Mouse (Mus musculus): ENCODE results near the gene Chad. TPM values are rescaled to one million over a fixed set of nuclear protein-coding genes. Genes with fewer than 3 reads are reported as not detected.

Gene Chad
- polyA plus RNA-seq (2015; fragmentation: Nextera tagmentation; extraction: Ambion mirVana), result 0.12 TPM in 1 of 2 replicates, not detected in the other

DNA sequence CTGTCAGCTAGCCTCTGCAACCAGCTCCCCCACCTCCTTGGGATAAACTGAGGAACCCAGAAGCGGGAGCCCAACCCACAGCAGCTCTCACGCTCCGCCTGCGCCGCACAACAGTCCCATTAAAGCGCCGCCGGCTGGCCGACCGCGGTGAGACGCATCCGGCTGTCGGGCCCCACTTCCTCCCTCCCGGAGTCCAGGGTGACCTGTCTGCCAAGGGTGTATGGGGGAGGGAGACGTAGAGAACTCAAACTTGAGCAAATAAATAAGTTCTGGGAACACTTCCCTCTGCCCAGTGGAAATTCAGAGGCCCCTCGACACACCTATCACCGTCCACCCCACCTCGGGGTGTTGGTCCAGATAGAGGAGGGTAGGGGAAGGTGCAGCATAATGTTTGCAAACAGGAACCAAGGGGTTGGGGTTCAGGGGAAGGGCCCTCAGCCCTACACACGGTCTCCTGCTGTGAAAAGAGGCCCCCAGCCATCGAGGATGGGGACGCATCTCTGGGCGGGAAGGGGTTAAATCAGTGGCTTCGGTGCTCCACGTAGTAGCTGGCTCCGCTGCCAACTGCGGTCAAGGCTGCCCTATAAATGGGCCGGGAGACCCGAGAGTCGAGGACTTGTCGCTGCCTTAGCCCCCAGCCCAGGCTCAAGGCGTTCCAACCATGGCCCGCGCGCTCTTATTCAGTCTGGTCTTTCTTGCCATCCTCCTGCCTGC lies at the start of gene Chad:
Gene Chad, plus strand, starts transcription at position 611 of the 714 bp plus-strand sequence.
- 3% methylated on average over 35 of the region's 35 CpGs for WGBS

GRCm38 (mm10) chr11:94521219-94521843 lies 43.5 kb upstream of the Chad start, which contains the start of gene Mycbpap:
TSS of gene Mycbpap (minus strand) at chr11:94521742.
- WGBS, result under 1% methylated on average over 42 of the region's 42 CpGs
- no peak within 1 kb of the TSS for H3K27ac ChIP-seq
- H3K4me1 ChIP-seq (replicated peaks), result peaks cover 6% of the 10 kb centered on the region
- peak within 1 kb of the TSS; percentile 90 for H3K4me2 ChIP-seq (replicated peaks)
- H3K36me3 ChIP-seq, result no peaks in the 10 kb centered on the region
- H3K27me3 ChIP-seq, result peaks cover 3% of the 10 kb centered on the region; the same call in 1 of the 2 replicates
- peak within 1 kb of the TSS; percentile 69 for H3K9ac ChIP-seq (replicated peaks)
- ATAC-seq, result peak; percentile 90
- peak within 1 kb of the TSS; percentile 49 for H3K4me3 ChIP-seq (replicated peaks)
- no peaks in the 10 kb centered on the region for H3K9me3 ChIP-seq

More for the DNA sequence above, at the start of gene Chad:
- no peaks in the 10 kb centered on the region for H3K9me3 ChIP-seq
- H3K9ac ChIP-seq (replicated peaks), result peak within 1 kb of the TSS; percentile 36; the same call in 1 of the 2 replicates
- peaks cover 34% of the 10 kb centered on the region for H3K27me3 ChIP-seq
- peaks cover 13% of the 10 kb centered on the region for H3K4me1 ChIP-seq (replicated peaks)
- H3K4me2 ChIP-seq (replicated peaks), result peak within 1 kb of the TSS; percentile 51
- peak within 1 kb of the TSS; percentile 31 for H3K4me3 ChIP-seq (replicated peaks)
- ATAC-seq, result peak; percentile 13; the same call in 1 of the 2 replicates
- H3K36me3 ChIP-seq, result no peaks in the 10 kb centered on the region
- H3K27ac ChIP-seq, result no peak within 1 kb of the TSS

GRCm38 (mm10) chr11:94526171-94526879 lies 38.5 kb upstream of the Chad start:
- 54% methylated on average over 9 of the region's 9 CpGs for WGBS
- Histone ChIP-seq H3K27ac (no peak overlapping the region), H3K36me3 (no peaks in the 10 kb centered on the region), H3K27me3 (peaks cover 3% of the 10 kb centered on the region; the same call in 1 of the 2 replicates), H3K9ac (replicated peaks) (no peak overlapping the region), H3K4me1 (replicated peaks) (no peaks in the 10 kb centered on the region), H3K9me3 (no peaks in the 10 kb centered on the region), H3K4me3 (replicated peaks) (no peak overlapping the region), H3K4me2 (replicated peaks) (no peak overlapping the region)
- no peak for ATAC-seq

GRCm38 (mm10) chr11:94528879-94529278 lies 36.0 kb upstream of the Chad start:
- Histone ChIP-seq H3K9me3 (no peaks in the 10 kb centered on the region), H3K36me3 (no peaks in the 10 kb centered on the region), H3K4me3 (replicated peaks) (no peak overlapping the region), H3K27me3 (no peaks in the 10 kb centered on the region), H3K9ac (replicated peaks) (no peak overlapping the region), H3K4me1 (replicated peaks) (0 out of 2 replicates have a peak, but pooled peaks cover 2% of the 10 kb centered on the region), H3K4me2 (replicated peaks) (no peak overlapping the region), H3K27ac (peak overlapping the region; percentile 6; the same call in 1 of the 2 replicates)
- 48% methylated on average over 3 of the region's 3 CpGs for WGBS
- peak; percentile 27; the same call in 1 of the 2 replicates for ATAC-seq

DNA sequence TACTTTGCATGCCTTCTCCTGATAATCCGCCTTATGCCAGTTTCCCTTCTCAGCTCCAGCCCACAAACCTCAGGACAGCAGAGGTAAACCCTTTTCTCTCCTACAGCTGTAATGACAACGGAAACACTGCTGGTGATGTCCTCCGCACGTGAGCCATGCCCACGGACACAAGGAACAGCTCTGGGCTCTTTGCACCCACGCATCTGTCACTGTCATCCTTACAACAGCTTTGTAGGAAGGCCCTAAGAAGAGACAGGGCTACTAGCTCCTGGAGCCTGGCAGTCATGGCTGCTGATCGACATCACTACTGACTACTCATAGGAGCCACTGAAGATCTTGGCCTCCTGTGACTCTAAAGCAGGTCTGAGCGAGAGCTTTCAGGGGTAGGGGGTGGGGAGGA lies 31.7 kb upstream of the Chad start:
- Histone ChIP-seq H3K4me2 (replicated peaks) (no peak overlapping the region), H3K4me1 (replicated peaks) (0 out of 2 replicates have a peak, but pooled peaks cover 2% of the 10 kb centered on the region), H3K4me3 (replicated peaks) (no peak overlapping the region), H3K36me3 (no peaks in the 10 kb centered on the region), H3K9ac (replicated peaks) (no peak overlapping the region), H3K27me3 (no peaks in the 10 kb centered on the region), H3K9me3 (no peaks in the 10 kb centered on the region), H3K27ac (no peak overlapping the region)
- 86% methylated on average over 8 of the region's 8 CpGs for WGBS
- no peak for ATAC-seq

- no peaks in the 10 kb centered on the region for H3K9me3 ChIP-seq
- ATAC-seq, result no peak
- H3K4me2 ChIP-seq (replicated peaks), result no peak overlapping the region
- H3K9ac ChIP-seq (replicated peaks), result no peak overlapping the region
- H3K27ac ChIP-seq, result no peak overlapping the region
- no peaks in the 10 kb centered on the region for H3K4me1 ChIP-seq (replicated peaks)
- WGBS, result 59% methylated on average over 8 of the region's 8 CpGs
- H3K27me3 ChIP-seq, result no peaks in the 10 kb centered on the region
- H3K4me3 ChIP-seq (replicated peaks), result no peak overlapping the region
- H3K36me3 ChIP-seq, result peaks cover 5% of the 10 kb centered on the region; the same call in 1 of the 2 replicates
Observed at GRCm38 (mm10) chr11:94538733-94539292, 26.0 kb upstream of the Chad start.

- no peak for ATAC-seq
- Histone ChIP-seq H3K4me2 (replicated peaks) (no peak overlapping the region), H3K9me3 (no peaks in the 10 kb centered on the region), H3K4me1 (replicated peaks) (peaks cover 6% of the 10 kb centered on the region), H3K27me3 (no peaks in the 10 kb centered on the region), H3K4me3 (replicated peaks) (no peak overlapping the region), H3K27ac (no peak overlapping the region), H3K36me3 (peaks cover 5% of the 10 kb centered on the region; the same call in 1 of the 2 replicates), H3K9ac (replicated peaks) (no peak overlapping the region)
- WGBS, result 75% methylated on average over 7 of the region's 7 CpGs
Observed at GRCm38 (mm10) chr11:94539761-94540160, 25.1 kb upstream of the Chad start.

DNA sequence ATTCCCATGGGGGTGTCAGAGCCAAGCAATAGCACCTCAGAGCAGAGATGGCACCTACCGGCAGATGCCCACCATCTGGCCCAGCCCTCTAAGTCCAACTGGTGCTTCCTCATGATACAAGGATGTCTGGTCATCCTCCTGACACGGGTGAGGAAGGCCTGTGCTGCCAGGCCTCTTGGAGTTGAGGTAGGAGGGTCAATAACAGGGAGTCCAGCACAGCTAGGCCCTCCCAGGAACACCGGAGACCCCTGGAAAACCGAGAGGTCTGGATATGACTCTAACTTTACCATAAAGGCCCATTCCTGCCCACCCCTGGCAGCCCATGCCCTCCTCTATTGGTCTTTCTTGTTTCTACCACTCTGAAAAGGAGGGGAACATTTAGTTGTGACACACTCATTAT lies 22.4 kb upstream of the Chad start:
- Histone ChIP-seq H3K27ac (no peak overlapping the region), H3K36me3 (peaks cover 5% of the 10 kb centered on the region; the same call in 1 of the 2 replicates), H3K4me3 (replicated peaks) (no peak overlapping the region), H3K27me3 (no peaks in the 10 kb centered on the region), H3K4me2 (replicated peaks) (no peak overlapping the region), H3K9me3 (no peaks in the 10 kb centered on the region), H3K4me1 (replicated peaks) (peaks cover 6% of the 10 kb centered on the region), H3K9ac (replicated peaks) (no peak overlapping the region)
- ATAC-seq, result no peak
- 82% methylated on average over 4 of the region's 4 CpGs for WGBS

GRCm38 (mm10) chr11:94543344-94543743 lies 21.5 kb upstream of the Chad start:
- H3K27me3 ChIP-seq, result no peaks in the 10 kb centered on the region
- no peak for ATAC-seq
- WGBS, result 86% methylated on average over 12 of the region's 12 CpGs
- no peak overlapping the region for H3K27ac ChIP-seq
- no peaks in the 10 kb centered on the region for H3K9me3 ChIP-seq
- no peak overlapping the region for H3K4me3 ChIP-seq (replicated peaks)
- H3K36me3 ChIP-seq, result peaks cover 5% of the 10 kb centered on the region; the same call in 1 of the 2 replicates
- H3K9ac ChIP-seq (replicated peaks), result no peak overlapping the region
- peaks cover 11% of the 10 kb centered on the region for H3K4me1 ChIP-seq (replicated peaks)
- no peak overlapping the region for H3K4me2 ChIP-seq (replicated peaks)

- H3K9me3 ChIP-seq, result no peaks in the 10 kb centered on the region
- no peaks in the 10 kb centered on the region for H3K27me3 ChIP-seq
- no peak overlapping the region for H3K9ac ChIP-seq (replicated peaks)
- H3K4me1 ChIP-seq (replicated peaks), result peaks cover 12% of the 10 kb centered on the region
- peaks cover 5% of the 10 kb centered on the region; the same call in 1 of the 2 replicates for H3K36me3 ChIP-seq
- H3K27ac ChIP-seq, result no peak overlapping the region
- H3K4me3 ChIP-seq (replicated peaks), result no peak overlapping the region
- ATAC-seq, result no peak
- 41% methylated on average over 9 of the region's 9 CpGs for WGBS
- H3K4me2 ChIP-seq (replicated peaks), result peak overlapping the region; percentile 15; the same call in 1 of the 2 replicates
Observed at GRCm38 (mm10) chr11:94543932-94544331, 20.9 kb upstream of the Chad start.

DNA sequence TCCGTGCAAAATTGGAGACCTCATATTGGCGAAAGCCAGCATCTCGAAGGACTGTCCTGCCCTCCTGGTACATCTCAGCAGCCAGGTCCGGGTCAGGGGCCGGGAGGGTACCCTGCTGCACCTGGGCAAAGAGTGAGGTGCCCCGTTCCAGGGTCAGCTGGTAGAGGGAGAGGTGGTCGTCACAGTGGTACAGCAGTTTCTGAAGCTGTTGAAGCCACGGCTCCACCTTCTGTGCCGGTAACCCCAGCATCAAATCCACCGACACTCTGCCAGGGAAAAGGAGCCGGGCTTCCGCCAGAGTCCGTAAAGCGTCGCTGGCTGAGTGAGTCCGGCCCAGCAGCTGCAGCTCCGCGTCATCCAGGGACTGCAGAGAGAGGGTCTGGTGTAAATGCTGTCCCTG lies 20.4 kb upstream of the Chad start:
- 50% methylated on average over 18 of the region's 18 CpGs for WGBS
- H3K4me2 ChIP-seq (replicated peaks), result peak overlapping the region; percentile 15
- H3K9ac ChIP-seq (replicated peaks), result no peak overlapping the region

More for the DNA sequence above, 20.4 kb upstream of the Chad start:
- Histone ChIP-seq H3K27ac (no peak overlapping the region), H3K36me3 (peaks cover 5% of the 10 kb centered on the region; the same call in 1 of the 2 replicates), H3K9me3 (no peaks in the 10 kb centered on the region), H3K4me1 (replicated peaks) (peaks cover 15% of the 10 kb centered on the region), H3K4me3 (replicated peaks) (no peak overlapping the region), H3K27me3 (no peaks in the 10 kb centered on the region)
- no peak for ATAC-seq

Measured in midbrain, embryonic 13.5 days (tissue).